Mouse (Mus musculus): ENCODE results near the gene Ndufa11. TPM values are rescaled to one million over a fixed set of nuclear protein-coding genes. Genes with fewer than 3 reads are reported as not detected.

Ndufa11 gene
- 306 and 325 TPM in 2 replicates for polyA plus RNA-seq (2012; rRNA removed)

GRCm38 (mm10) chr17:56717363-56718058 is at the start of gene Ndufa11, which contains the start of gene Vmac:
Ndufa11 (plus strand) TSS chr17:56717767.
Vmac (minus strand) TSS chr17:56718022.

DNA sequence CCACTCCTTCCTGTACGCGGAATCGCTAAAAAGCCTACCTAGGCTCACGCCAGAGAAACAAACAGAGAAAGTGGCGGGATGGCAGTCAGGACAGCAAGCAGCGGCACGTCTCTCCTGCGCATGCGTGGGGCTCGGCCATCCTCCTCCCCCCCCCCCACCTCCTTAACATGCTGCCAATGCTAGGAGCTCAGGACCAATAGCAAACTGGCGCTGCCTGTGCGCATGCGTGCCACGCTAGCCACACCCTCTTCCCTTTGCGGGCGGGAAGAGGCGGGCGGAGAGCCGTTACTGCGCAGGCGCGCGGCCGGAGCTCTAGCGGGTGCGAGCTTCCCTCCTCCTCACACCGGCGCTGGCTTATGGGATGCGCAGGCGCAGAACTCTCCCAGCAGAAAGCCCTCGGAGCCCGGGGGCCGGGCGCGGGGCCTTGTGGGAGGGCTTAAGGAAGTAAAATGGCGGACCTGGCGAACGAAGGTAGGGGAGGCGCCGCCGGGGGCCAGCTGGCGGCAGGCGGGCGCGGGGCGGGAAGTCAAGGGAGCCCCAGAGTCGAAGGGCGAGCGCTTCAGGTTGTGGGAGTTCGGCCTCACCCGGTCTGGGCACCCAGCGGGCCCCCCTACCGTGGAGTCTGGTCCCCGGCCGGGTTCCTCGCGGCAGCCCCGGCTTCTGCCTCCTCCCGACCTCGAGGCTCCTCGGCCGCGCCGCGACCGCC is 44.5 kb upstream of the Ndufa11 start, which contains the start of gene Ranbp3:
Gene Ranbp3 (plus strand): TSS at position 354 of the 706 bp plus-strand sequence.

DNA sequence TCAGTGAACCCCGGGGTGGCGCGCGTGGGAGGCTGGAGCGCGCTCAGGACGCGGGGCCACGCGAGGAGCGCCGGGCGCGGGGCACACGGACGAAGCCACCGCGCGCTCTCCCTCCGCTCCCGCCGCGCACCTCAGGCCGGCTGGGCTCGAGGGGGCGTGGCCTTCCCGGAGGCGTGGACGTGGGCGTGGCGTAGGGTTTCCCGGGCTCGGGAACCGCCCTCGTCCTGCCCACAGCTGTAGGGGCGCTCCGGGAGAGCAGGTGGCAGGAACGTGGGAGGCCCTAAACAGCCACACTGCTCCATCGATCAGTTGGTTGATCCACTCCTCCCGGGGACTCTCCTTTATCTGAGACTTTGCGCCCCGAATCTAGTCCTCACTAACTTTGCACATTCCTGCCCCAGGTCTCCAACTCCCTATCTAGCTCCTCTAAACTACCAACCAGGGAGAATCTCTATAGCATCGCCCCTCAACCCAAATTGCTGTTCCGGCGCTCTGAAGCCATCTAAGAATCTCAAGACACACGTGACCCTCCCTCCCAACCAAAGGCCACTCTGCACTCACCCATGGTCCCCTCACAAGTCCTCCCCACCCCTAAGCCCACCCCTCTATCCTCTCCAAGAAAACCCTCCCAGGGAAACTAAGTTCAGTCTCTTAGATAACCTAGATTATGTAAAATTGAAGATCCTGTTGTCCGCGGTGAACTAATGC is 40.0 kb downstream of the Ndufa11 start, which contains the start of gene Nrtn:
Gene Nrtn (minus strand): TSS at position 115 of the 708 bp plus-strand sequence.

GRCm38 (mm10) chr17:56764474-56765354 is 47.1 kb downstream of the Ndufa11 start, which contains the start of gene Dus3l:
Dus3l (plus strand) TSS chr17:56764757.

DNA sequence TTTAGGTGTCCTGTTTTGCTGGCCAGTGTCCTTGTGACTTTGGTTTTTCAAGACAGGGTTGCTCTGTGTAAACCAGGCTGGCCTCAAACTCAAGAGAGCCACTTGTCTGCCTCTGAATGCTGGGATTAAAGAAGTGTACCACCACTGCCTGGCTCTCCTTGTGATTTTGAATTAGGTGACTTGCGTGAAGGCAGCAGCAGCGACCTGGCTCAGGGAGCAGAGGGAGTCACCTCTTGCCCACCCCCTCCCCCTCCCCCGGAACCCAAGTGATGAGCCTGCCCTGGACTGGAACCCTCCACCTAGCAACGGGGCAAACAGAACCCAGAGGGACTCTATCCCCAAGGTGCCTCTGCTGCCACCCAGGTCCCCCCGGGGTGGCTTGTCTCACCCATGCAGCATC is 52.4 kb downstream of the Ndufa11 start, which contains the start of gene Prr22:
Gene Prr22 (plus strand): TSS at position 301 of the 400 bp plus-strand sequence.

Other genes starting within 250 kb of the Ndufa11 start
- 1,167 and 1,339 TPM in 2 replicates for gene Ptprs, start 241.3 kb upstream of the Ndufa11 start, polyA plus RNA-seq (2012; rRNA removed)
- gene Znrf4, start 205.3 kb upstream of the Ndufa11 start, polyA plus RNA-seq (2012; rRNA removed), result 0.06 TPM in 1 of 2 replicates, not detected in the other
- gene Gm20219, start 163.4 kb upstream of the Ndufa11 start, polyA plus RNA-seq (2012; rRNA removed), result 3.0 TPM in 2 replicates
- gene Safb2, start 133.2 kb upstream of the Ndufa11 start, polyA plus RNA-seq (2012; rRNA removed), result 113 and 131 TPM in 2 replicates
- gene Safb, start 132.9 kb upstream of the Ndufa11 start, polyA plus RNA-seq (2012; rRNA removed), result 176 and 190 TPM in 2 replicates
- 136 and 139 TPM in 2 replicates for gene 2410015M20Rik, start 108.0 kb upstream of the Ndufa11 start, polyA plus RNA-seq (2012; rRNA removed)
- 2,057 and 2,130 TPM in 2 replicates for gene Rpl36, start 104.4 kb upstream of the Ndufa11 start, polyA plus RNA-seq (2012; rRNA removed)
- 73.8 and 76.1 TPM in 2 replicates for gene Lonp1, start 90.9 kb upstream of the Ndufa11 start, polyA plus RNA-seq (2012; rRNA removed)
- 3.9 and 4.9 TPM in 2 replicates for gene Catsperd, start 89.6 kb upstream of the Ndufa11 start, polyA plus RNA-seq (2012; rRNA removed)
- gene Ranbp3, start 44.5 kb upstream of the Ndufa11 start, polyA plus RNA-seq (2012; rRNA removed), result 150 and 160 TPM in 2 replicates
- gene Vmac, start 255 bp downstream of the Ndufa11 start, polyA plus RNA-seq (2012; rRNA removed), result 19.4 and 20.8 TPM in 2 replicates
- gene Nrtn, start 39.8 kb downstream of the Ndufa11 start, polyA plus RNA-seq (2012; rRNA removed), result 3.6 and 6.1 TPM in 2 replicates
- gene Dus3l, start 47.0 kb downstream of the Ndufa11 start, polyA plus RNA-seq (2012; rRNA removed), result 150 and 161 TPM in 2 replicates
- 3.2 and 3.4 TPM in 2 replicates for gene Prr22, start 52.5 kb downstream of the Ndufa11 start, polyA plus RNA-seq (2012; rRNA removed)
- gene Rfx2, start 113.2 kb downstream of the Ndufa11 start, polyA plus RNA-seq (2012; rRNA removed), result 6.4 and 7.4 TPM in 2 replicates
- gene Acsbg2, start 156.7 kb downstream of the Ndufa11 start, polyA plus RNA-seq (2012; rRNA removed), result not detected in 2 replicates
- gene 1700061G19Rik, start 157.7 kb downstream of the Ndufa11 start, polyA plus RNA-seq (2012; rRNA removed), result 0.05 and 0.06 TPM in 2 replicates
- 118 and 125 TPM in 2 replicates for gene Mllt1, start 217.6 kb downstream of the Ndufa11 start, polyA plus RNA-seq (2012; rRNA removed)

Measured in central nervous system, embryonic 14 days (tissue).